Mouse (Mus musculus): ENCODE measurements around the gene Slc25a47. TPM values are rescaled to one million over a fixed set of nuclear protein-coding genes. Genes with fewer than 3 reads are reported as not detected.

Gene Slc25a47
- total and polyA plus RNA-seq, 3 experiments: 3.0 to 5.3 (median 3.1) TPM

GRCm38 (mm10) chr12:108835208-108835839 lies 522 bp upstream of the Slc25a47 start:
- Histone ChIP-seq H3K9me3 (replicated peaks; ENCODE audit: low read length) (no peaks in the 10 kb centered on the region), H3K27ac (ENCODE audit: insufficient read depth, low read depth) (no peak overlapping the region), H3K9ac (ENCODE audit: insufficient read depth, low read depth) (peak overlapping the region; percentile 21; the same call in 1 of the 2 replicates), H3K27me3 (replicated peaks) (no peaks in the 10 kb centered on the region), H3K4me3 (replicated peaks in 1 of 3; ENCODE audit: low read depth in 2 of 3, low read length in 2 of 3, poor library complexity in 1 of 3) (peak overlapping the region; percentile 58 to 71 (median 66)), H3K79me2 (replicated peaks; ENCODE audit: control insufficient read depth, extremely low read depth, insufficient read depth, poor library complexity, severe bottlenecking) (peaks cover 6% of the 10 kb centered on the region; the same call in 1 of the 2 replicates), H3K4me2 (ENCODE audit: insufficient read depth, low read depth, poor library complexity, severe bottlenecking) (peak overlapping the region; percentile 71), H3K4me1 (ENCODE audit: control insufficient read depth in 1 of 2, insufficient read depth in 2 of 2) (peaks cover 12 to 24% of the 10 kb centered on the region in 2 experiments), H3K36me3 (replicated peaks in 1 of 2; ENCODE audit: control insufficient read depth in 1 of 2, insufficient read depth in 1 of 2, low read length in 1 of 2) (peaks cover 4 to 46% of the 10 kb centered on the region in 2 experiments)
- no peak for DNase-seq (ENCODE audit: extremely low read depth)
- no peak for TF ChIP-seq RAD21 (IDR thresholded peaks at IDR 0.05; ENCODE audit: low read depth, low read length)
- TF ChIP-seq TBP (conservative IDR thresholded peaks at IDR 0.05; ENCODE audit: low read depth, low read length): no peak
- TF ChIP-seq MEF2A (IDR thresholded peaks at IDR 0.05; ENCODE audit: borderline replicate concordance, low read depth, low read length): no peak
- TF ChIP-seq SMC3 (IDR thresholded peaks at IDR 0.05; ENCODE audit: low read depth, low read length): no peak
- no peak for TF ChIP-seq SIN3A (IDR thresholded peaks at IDR 0.05; ENCODE audit: low read length)
- no peak for TF ChIP-seq KAT2A (IDR thresholded peaks at IDR 0.05; ENCODE audit: insufficient replicate concordance, low read length)
- TF ChIP-seq ZKSCAN1 (IDR thresholded peaks at IDR 0.05; ENCODE audit: borderline replicate concordance, low read depth, low read length): no peak
- no peak for TF ChIP-seq POLR2AphosphoS2 (IDR thresholded peaks at IDR 0.05; ENCODE audit: low read depth, low read length)
- no peak for TF ChIP-seq USF2 (conservative IDR thresholded peaks at IDR 0.05; ENCODE audit: low read depth, low read length)
- no peak for TF ChIP-seq JUND (conservative IDR thresholded peaks at IDR 0.05; ENCODE audit: low read depth, low read length)
- no peak for TF ChIP-seq JUN (IDR thresholded peaks at IDR 0.05; ENCODE audit: insufficient read depth, low read depth, low read length)
- TF ChIP-seq HCFC1 (IDR thresholded peaks at IDR 0.05; ENCODE audit: low read depth, low read length): no peak
- no peak for TF ChIP-seq NELFE (IDR thresholded peaks at IDR 0.05; ENCODE audit: low read depth, low read length)
- no peak for TF ChIP-seq PAX5 (IDR thresholded peaks at IDR 0.05; ENCODE audit: low read length)
- no peak for TF ChIP-seq POLR2A (IDR thresholded peaks at IDR 0.05; ENCODE audit: low read depth, low read length)
- no peak for TF ChIP-seq MYC (IDR thresholded peaks at IDR 0.05; ENCODE audit: low read depth, low read length)
- in situ Hi-C loops (cut with MboI; ENCODE audit: low pct_ligation_motif_present, low pct_unique_long_range_greater_than_20kb, low sequenced_read_pairs): no loop called here
- dilution Hi-C loops (cut with MboI; ENCODE audit: extremely low pct_ligation_motif_present, extremely low pct_unique_long_range_greater_than_20kb, low sequenced_read_pairs): no loop called here

DNA sequence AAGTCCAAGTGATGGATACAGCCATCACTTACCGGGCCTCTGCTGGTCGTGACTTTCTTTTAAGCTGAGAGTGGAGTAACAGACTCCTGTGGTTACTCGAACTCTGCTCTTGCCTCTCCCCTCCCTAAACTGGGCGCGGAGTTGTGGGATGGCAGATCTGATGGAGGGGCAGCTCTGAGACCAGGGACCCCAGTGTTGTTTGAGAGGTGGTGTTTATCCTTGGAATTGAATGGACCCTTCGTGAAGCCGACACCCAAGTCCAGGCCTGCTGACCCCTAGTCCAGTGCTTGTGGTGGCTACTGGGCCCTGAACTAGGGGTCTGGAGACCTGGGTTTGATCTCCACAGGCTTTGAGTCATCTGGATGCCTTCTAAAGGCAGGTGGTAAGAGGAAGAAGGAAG lies 876 bp downstream of the Slc25a47 start:
- Histone ChIP-seq H3K4me3 (replicated peaks in 1 of 3; ENCODE audit: low read depth in 2 of 3, low read length in 2 of 3, poor library complexity in 1 of 3) (peak overlapping the region; percentile 66 to 71 (median 68)), H3K27ac (ENCODE audit: insufficient read depth, low read depth) (no peak overlapping the region), H3K27me3 (replicated peaks) (no peaks in the 10 kb centered on the region), H3K4me2 (ENCODE audit: insufficient read depth, low read depth, poor library complexity, severe bottlenecking) (peak overlapping the region; percentile 83), H3K4me1 (ENCODE audit: control insufficient read depth in 1 of 2, insufficient read depth in 2 of 2) (peaks cover 12 to 24% of the 10 kb centered on the region in 2 experiments), H3K79me2 (replicated peaks; ENCODE audit: control insufficient read depth, extremely low read depth, insufficient read depth, poor library complexity, severe bottlenecking) (peaks cover 6% of the 10 kb centered on the region; the same call in 1 of the 2 replicates), H3K36me3 (replicated peaks in 1 of 2; ENCODE audit: control insufficient read depth in 1 of 2, insufficient read depth in 1 of 2, low read length in 1 of 2) (peaks cover 9 to 51% of the 10 kb centered on the region in 2 experiments), H3K9me3 (replicated peaks; ENCODE audit: low read length) (no peaks in the 10 kb centered on the region), H3K9ac (ENCODE audit: insufficient read depth, low read depth) (peak overlapping the region; percentile 70)
- dilution Hi-C loops (cut with MboI; ENCODE audit: extremely low pct_ligation_motif_present, extremely low pct_unique_long_range_greater_than_20kb, low sequenced_read_pairs): no loop called here
- TF ChIP-seq TBP (conservative IDR thresholded peaks at IDR 0.05; ENCODE audit: low read depth, low read length) (no peak), UBTF (IDR thresholded peaks at IDR 0.05; ENCODE audit: low read depth, low read length) (no peak), IRF4 (IDR thresholded peaks at IDR 0.05; ENCODE audit: low read depth, low read length) (no peak), ZMIZ1 (IDR thresholded peaks at IDR 0.05; ENCODE audit: low read depth, low read length) (no peak), ZKSCAN1 (IDR thresholded peaks at IDR 0.05; ENCODE audit: borderline replicate concordance, low read depth, low read length) (no peak), RAD21 (IDR thresholded peaks at IDR 0.05; ENCODE audit: low read depth, low read length) (no peak), MYC (IDR thresholded peaks at IDR 0.05; ENCODE audit: low read depth, low read length) (no peak)
- in situ Hi-C loops (cut with MboI; ENCODE audit: low pct_ligation_motif_present, low pct_unique_long_range_greater_than_20kb, low sequenced_read_pairs): no loop called here
- no peak for DNase-seq (ENCODE audit: extremely low read depth)
